Mouse (Mus musculus) G1E (cell line): ENCODE data around the gene Tff1.

Source experiments
- GATA1 ChIP-seq: IDR thresholded peaks from 2 replicates; pipeline ENCODE4 v1.6.1; 2012; ENCODE audit warnings: borderline replicate concordance, low read length, inconsistent platforms, mixed read lengths
- TAL1 ChIP-seq: conservative IDR thresholded peaks from 2 replicates; pipeline ENCODE4 v1.6.1; 2012; ENCODE audit warnings: low read depth, low read length, inconsistent platforms, mixed read lengths

DNA sequence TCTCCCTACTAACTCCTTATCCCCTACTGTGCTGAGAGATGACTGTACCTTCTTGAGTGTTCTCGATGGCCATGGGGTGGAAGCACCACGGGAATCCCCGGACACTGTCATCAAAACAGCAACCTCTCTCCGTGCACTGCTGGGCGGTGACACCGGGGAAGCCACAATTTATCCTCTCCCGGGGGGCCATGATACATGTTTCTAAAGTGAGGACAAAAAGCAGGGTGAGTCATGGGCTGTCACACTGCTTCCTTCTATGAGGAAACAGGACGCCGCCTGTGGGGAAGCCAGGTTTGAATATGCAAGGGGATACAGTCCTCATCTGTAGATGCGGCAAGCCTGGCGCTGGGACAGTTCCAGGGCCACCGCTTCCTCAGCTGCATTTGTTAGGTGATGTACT lies 2.5 kb downstream of the Tff1 start:
- no peak for TF ChIP-seq TAL1
- TF ChIP-seq GATA1 = no peak
